Mouse (Mus musculus) frontal cortex, postnatal 25 days (tissue): ENCODE measurements at regions not wholly inside any gene's neighbourhood (a gene's known extent, or its start where the extent isn't known, plus 50 kb on each side); places are given as distances from the start of the nearest gene placed in this dataset.

ENCODE experiments used
- DNase-seq, 2 experiments: peaks; one replicate each; pipeline ENCODE4 v3.0.0; 2022; ENCODE audit warnings: low spot score in 2 of 2

DNA sequence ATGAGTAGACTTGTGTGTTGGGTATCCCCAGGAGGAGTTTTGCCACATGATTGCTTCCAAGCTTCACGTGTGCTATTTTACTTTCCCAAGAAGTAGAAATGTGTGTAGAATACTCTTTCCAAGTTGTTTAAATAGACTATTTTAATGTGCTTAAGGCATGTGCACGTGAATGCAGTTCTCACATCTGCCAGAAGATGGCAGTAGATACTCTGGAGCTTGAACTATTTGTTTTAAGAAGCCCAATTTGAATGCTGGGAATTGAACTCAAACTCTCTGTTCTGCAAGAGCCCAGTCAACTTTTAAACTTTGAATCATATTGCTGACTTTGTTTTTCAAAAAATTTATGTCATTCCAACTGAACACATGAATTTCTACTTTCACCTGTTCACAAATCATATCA lies 431.3 kb upstream of the Reg3g start:
- peak in 1 of 2 experiments; percentile 7 for DNase-seq

DNA sequence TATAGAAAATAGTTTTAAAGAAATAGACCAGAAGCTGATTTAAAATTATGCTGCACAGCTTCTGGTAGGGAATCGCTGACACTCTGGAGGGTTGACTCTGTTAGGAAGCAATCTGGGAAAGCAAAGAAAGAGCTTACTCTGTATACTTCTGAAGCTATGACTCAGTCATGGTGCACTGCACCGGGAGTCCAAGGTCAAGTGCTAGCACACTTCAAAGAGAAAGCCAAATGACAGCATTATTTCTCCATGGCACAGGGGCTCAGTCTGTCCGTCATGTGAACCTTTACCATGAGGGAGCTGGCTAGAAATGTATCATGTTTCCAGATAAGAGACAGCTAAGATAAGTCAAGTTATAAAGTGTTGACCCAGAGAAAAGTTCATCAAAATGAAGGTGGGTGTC lies 424.1 kb upstream of the Reg3g start:
- DNase-seq: no peak

DNA sequence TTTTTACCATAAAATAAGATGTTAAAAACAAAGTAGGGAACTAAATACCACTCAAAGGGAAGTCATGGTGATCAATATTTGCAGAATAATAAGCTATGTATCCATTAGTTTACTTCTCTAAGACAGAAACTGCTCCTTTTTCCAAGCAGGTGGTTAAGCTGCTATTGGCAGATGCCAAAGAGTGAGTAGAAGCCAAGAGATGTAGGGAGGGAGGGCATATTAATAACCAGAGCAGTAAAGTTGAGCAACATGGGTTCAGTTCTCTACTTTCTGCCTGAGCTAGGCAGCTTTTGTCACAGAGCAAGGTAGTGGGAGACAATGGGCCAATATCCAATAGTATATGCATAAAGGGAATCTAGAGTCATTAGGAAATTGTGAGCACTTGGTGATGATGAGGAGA lies 394.4 kb upstream of the Reg3g start:
- no peak for DNase-seq

DNA sequence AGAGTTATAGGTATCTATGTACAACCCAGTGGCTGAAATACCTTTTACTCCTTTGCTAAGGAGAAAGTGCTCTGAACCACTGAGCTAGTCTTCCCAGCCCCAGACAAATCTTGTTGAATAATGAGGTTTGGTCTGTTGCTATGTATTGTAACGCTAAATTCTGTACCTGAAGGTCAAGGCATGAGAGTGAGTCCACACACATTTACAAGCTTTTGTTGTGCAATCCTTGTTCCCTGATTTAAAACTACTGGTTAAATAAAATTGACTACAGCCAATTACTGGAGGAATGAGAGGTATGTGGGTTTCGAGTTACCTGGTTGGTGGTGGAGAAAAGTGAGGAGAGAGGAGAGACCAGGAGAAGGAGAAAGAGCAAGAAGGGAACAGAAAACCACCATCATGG lies 372.6 kb upstream of the Reg3g start:
- no peak for DNase-seq

DNA sequence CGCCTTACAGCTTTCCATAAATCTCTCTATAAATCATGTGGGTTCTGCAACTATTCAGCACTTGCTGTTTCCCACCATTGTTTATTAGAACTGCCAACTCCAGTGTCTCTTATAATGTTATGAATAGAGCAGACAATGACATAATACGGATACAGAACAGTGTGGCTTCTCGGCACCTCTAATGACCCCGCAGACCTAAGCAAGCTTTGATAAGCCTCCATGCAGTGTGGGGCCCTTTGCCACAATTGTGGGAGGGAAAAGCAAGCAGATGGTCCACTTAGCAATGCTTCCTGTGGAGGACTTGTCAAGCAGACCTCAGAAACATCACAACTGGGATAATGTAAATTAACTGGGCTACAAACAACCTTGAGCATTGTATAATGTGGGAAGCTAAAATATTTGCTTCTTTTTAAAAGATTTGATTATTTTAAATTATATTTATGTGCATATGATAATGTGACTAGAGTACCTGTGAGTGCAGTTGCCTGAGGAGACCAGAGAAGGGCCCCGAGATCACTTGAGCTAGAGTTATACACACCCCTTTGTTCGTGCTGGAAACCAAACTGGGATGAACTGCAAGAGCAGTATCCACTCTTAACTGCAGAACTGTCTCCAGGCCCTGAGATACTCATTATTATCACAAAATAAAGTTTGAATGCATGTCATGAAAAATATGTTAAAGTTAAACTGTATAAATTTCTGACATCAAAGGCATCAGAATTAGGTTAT lies 357.4 kb upstream of the Reg3g start:
- DNase-seq: no peak

DNA sequence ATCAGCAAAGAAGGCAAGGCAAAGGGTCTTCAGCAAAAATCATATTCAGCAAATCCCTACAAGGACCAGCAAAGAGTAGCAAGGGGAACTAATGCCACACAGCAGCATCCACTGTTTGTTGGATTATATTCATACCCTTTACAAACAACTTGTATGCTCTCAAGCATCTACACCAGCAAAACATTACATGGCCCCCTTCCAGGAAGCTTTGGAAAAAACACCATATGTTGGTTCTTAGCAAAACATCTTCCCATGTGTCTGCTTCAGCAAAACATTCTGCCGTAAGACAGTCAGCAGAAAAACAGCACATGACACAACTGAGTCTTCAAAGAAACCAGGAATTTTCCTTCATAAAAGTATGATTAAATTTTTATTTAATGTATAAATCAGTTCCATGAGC lies 352.6 kb upstream of the Reg3g start:
- DNase-seq: no peak

DNA sequence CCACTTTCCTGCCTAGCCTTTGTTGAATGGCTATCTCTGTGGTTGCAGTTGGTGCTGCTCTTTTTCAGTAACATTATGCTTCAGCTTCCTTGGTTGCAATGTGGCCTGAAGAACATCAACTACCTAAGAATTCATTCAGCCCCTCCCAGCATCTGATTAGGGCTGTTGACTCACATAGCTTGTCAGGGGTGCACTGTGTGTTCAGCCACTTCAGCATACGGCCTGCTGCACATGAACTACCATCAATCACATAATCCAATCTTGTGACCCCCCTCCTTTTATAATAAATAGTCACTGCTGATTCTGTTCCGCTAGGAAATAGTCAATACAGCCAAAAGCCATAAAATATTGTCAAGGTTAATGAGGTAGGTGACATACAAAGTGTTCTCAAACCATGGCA lies 328.3 kb upstream of the Reg3g start:
- no peak for DNase-seq

DNA sequence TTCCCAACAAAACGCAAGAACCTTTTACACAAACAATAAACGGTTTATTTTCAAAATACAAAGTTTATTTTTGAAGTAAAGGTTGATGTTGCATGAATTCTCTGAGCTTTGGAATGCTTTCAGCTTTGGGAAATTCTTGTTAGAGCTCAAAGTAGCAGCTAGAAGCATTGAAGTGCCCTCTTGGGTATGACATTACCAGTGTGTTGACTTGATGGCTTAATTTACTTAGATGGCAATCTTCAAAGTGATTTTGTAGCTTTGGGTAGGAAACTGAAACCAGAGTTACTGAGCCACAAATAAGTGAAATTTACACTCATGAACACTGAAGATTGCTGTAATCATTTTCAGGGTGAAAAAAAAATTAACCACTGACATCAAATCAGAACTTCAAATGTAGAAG lies 320.3 kb upstream of the Reg3g start:
- DNase-seq: no peak

DNA sequence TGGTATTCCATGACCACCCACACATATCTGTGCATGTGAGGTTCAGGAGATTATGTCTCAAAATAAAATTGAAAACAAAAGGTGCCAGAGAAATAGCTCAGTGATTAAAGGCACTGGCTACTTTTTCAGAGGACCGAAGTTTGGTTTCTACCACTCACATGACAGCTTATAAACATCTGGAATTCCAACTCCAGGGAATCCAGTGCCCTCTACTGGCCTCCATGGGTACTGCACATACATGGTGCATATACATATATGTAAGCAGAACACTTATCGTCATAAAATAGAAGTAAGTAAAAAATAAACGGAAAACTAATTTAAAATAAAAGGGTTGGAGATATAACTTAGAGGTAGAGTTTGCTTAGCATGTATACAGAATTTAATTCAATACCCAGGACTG lies 288.9 kb upstream of the Reg3g start:
- peak in 1 of 2 experiments; percentile 2 for DNase-seq
